In the genomic region with DNA sequence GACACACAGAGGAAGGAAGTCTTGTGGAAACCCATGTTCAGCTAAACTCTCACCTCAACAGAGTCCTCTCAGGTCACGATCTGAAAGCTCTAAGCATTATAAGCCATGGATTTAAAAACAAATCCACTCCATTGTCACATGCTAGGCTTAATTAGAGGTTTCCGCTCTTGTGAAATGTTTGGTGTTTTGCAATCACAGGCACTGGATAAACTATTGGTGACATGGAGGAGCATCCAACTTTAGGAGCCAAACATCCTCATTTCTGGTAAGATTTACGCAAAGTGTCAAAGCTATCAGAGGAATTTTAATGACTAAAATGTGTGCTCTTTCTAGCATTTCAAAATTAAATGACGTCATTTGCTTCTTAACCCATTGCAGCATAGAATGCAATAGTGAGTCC, we compare ENCODE assay signal across 8 mouse cellular contexts.
DNase-seq lines count a peak whose midpoint lies in the region; ATAC-seq lines count a peak whose summit lies in the region.

No protein-coding gene starts in this region.

- H3K9ac ChIP-seq in hindbrain, embryonic 11.5 days (ENCODE audit: low read depth, low read length), result no peak overlapping the region
- no peak overlapping the region for H3K9ac ChIP-seq in hindbrain, embryonic 14.5 days
- H3K9ac ChIP-seq in embryonic facial prominence, embryonic 12.5 days, result no peak overlapping the region
- H3K9ac ChIP-seq in hindbrain, embryonic 13.5 days, result no peak overlapping the region

- H3K4me3 ChIP-seq in hindbrain, embryonic 11.5 days (ENCODE audit: low read depth, low read length), result no peak overlapping the region
- H3K4me3 ChIP-seq in hindbrain, embryonic 14.5 days (replicated peaks; ENCODE audit: low read length), result no peak overlapping the region
- no peak overlapping the region for H3K4me3 ChIP-seq in embryonic facial prominence, embryonic 12.5 days
- H3K4me3 ChIP-seq in hindbrain, embryonic 13.5 days, result no peak overlapping the region

- peak overlapping the region; percentile 49; the same call in 1 of the 2 replicates for H3K27ac ChIP-seq in hindbrain, embryonic 11.5 days (ENCODE audit: low read depth, low read length)
- H3K27ac ChIP-seq in hindbrain, embryonic 14.5 days, result no peak overlapping the region
- H3K27ac ChIP-seq in embryonic facial prominence, embryonic 12.5 days, result peak overlapping the region; percentile 88
- peak overlapping the region; percentile 75; the same call in 1 of the 2 replicates for H3K27ac ChIP-seq in hindbrain, embryonic 13.5 days

- DNase-seq in hindbrain, embryonic 11.5 days (ENCODE audit: low spot score), result no peak
- no peak for DNase-seq in hindbrain, embryonic 14.5 days (ENCODE audit: low spot score)
- DNase-seq in ovary, postnatal 36 days (ENCODE audit: low spot score), result no peak
- no peak for DNase-seq in cerebellum, adult 11-12 months
- no peak for DNase-seq in cerebellum, adult 11 months

- H3K9me3 ChIP-seq in hindbrain, embryonic 11.5 days (ENCODE audit: control insufficient read depth, low read length), result no peaks in the 10 kb centered on the region
- H3K9me3 ChIP-seq in hindbrain, embryonic 14.5 days (ENCODE audit: control insufficient read depth, low read length), result no peaks in the 10 kb centered on the region
- H3K9me3 ChIP-seq in embryonic facial prominence, embryonic 12.5 days, result no peaks in the 10 kb centered on the region
- no peaks in the 10 kb centered on the region for H3K9me3 ChIP-seq in hindbrain, embryonic 13.5 days

- H3K4me2 ChIP-seq in hindbrain, embryonic 11.5 days (replicated peaks; ENCODE audit: low read depth, low read length), result no peak overlapping the region
- no peak overlapping the region for H3K4me2 ChIP-seq in hindbrain, embryonic 14.5 days (replicated peaks)
- H3K4me2 ChIP-seq in embryonic facial prominence, embryonic 12.5 days (replicated peaks), result peak overlapping the region; percentile 4; the same call in 1 of the 2 replicates
- H3K4me2 ChIP-seq in hindbrain, embryonic 13.5 days, result no peak overlapping the region

- ATAC-seq in hindbrain, embryonic 11.5 days (ENCODE audit: low FRiP score), result no peak
- no peak for ATAC-seq in hindbrain, embryonic 14.5 days (ENCODE audit: low FRiP score)
- ATAC-seq in embryonic facial prominence, embryonic 12.5 days (ENCODE audit: insufficient number of reproducible peaks, insufficient read depth, low FRiP score, low TSS enrichment), result no peak
- no peak for ATAC-seq in hindbrain, embryonic 13.5 days (ENCODE audit: low FRiP score)
- peak; percentile 27; the same call in 1 of the 2 replicates for ATAC-seq in megakaryocyte, adult 5-6 weeks (ENCODE audit: poor library complexity, severe bottlenecking)

- WGBS in hindbrain, embryonic 11.5 days, result 91% methylated on average over 4 of the region's 4 CpGs
- WGBS in hindbrain, embryonic 14.5 days, result 82% methylated on average over 4 of the region's 4 CpGs
- WGBS in embryonic facial prominence, embryonic 12.5 days, result 64% methylated on average over 4 of the region's 4 CpGs
- WGBS in hindbrain, embryonic 13.5 days, result 84% methylated on average over 4 of the region's 4 CpGs

- H3K27me3 ChIP-seq in hindbrain, embryonic 11.5 days (ENCODE audit: control insufficient read depth, insufficient read depth, low read length), result no peaks in the 10 kb centered on the region
- no peaks in the 10 kb centered on the region for H3K27me3 ChIP-seq in hindbrain, embryonic 14.5 days (ENCODE audit: control insufficient read depth, insufficient read depth, low read length)
- no peaks in the 10 kb centered on the region for H3K27me3 ChIP-seq in embryonic facial prominence, embryonic 12.5 days
- H3K27me3 ChIP-seq in hindbrain, embryonic 13.5 days, result 0 out of 2 replicates have a peak, but pooled peaks cover 3% of the 10 kb centered on the region

- peaks cover 6% of the 10 kb centered on the region; the same call in 1 of the 2 replicates for H3K4me1 ChIP-seq in hindbrain, embryonic 11.5 days (replicated peaks; ENCODE audit: control insufficient read depth, insufficient read depth, low read length)
- H3K4me1 ChIP-seq in hindbrain, embryonic 14.5 days (replicated peaks; ENCODE audit: control insufficient read depth, insufficient read depth, low read length), result peaks cover 19% of the 10 kb centered on the region
- H3K4me1 ChIP-seq in embryonic facial prominence, embryonic 12.5 days, result peaks cover 24% of the 10 kb centered on the region
- peaks cover 25% of the 10 kb centered on the region for H3K4me1 ChIP-seq in hindbrain, embryonic 13.5 days (replicated peaks)

- H3K36me3 ChIP-seq in hindbrain, embryonic 11.5 days (ENCODE audit: control insufficient read depth, insufficient read depth, low read length), result no peaks in the 10 kb centered on the region
- no peaks in the 10 kb centered on the region for H3K36me3 ChIP-seq in hindbrain, embryonic 14.5 days (replicated peaks; ENCODE audit: control insufficient read depth, insufficient read depth)
- H3K36me3 ChIP-seq in embryonic facial prominence, embryonic 12.5 days, result no peaks in the 10 kb centered on the region
- no peaks in the 10 kb centered on the region for H3K36me3 ChIP-seq in hindbrain, embryonic 13.5 days
